Mouse (Mus musculus): ENCODE results near the gene Ptrh1.

Ptrh1 gene

DNA sequence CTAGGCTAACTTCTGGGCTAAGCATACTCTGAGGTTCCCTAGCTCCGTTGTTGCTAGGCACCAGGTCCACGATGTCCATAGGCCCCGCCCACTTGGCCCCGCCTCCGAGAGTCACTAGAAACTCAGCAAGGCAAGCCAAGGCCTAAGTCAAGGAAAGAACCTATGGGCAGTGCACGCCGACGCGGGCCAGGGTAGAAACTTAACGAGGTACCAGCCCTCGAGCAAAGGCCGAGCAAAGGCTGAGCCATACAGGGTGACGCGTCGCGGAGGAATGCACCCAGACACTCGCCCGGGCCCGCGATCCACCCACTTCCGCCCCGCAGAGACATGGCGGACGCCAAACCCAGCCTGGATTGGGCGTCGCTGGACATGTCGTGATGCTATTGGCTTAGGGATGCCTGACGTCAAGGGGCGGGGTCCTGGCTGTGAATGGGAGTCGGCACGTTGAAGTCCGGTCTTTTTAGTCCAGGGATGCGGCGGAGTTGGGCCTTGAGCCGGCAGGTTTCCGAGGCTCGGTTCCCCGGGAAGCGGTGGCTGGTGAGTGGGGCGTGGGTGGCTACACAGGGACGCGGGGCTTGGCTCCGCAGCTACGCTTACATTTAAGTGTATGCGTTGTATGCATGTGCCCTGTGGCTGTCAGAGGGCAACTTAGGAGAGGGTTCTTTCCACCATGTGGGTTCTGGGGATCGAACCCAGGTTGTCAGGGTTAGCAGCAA, at the start of gene Ptrh1, which contains the start of gene Ttc16:
Ptrh1 (plus strand) TSS at position 428 of the 716 bp plus-strand sequence.
Ttc16 (minus strand) TSS at position 275 of the 716 bp plus-strand sequence.
- peak; percentile 94 to 96 for DNase-seq (ENCODE audit: low spot score in 2 of 2)

DNA sequence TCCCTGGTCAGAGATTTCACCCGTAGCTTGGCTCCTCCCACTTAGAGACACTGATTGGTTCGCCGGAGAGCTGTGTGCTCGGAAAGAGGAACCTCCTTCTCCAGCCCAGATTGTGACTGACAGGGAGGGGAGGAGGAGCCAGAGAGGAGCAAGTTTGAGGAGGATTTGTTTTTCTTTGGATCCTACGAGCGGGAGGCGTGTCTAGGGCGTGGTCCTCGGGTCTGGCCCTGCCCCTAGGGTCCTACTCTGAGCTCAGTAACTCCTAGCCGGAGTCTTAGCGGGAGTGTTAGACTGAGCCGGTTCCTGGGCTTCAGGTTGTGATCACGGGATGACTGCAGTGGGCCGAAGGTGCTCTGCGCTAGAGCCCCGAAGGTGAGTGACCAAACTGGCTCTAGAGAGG, 48.2 kb upstream of the Ptrh1 start:
- DNase-seq (ENCODE audit: low spot score in 2 of 2) = peak; percentile 48 to 76

- DNase-seq (ENCODE audit: low spot score in 2 of 2) = no peak
Measured at GRCm38 (mm10) chr2:32728463-32728862, 47.1 kb upstream of the Ptrh1 start.

DNA sequence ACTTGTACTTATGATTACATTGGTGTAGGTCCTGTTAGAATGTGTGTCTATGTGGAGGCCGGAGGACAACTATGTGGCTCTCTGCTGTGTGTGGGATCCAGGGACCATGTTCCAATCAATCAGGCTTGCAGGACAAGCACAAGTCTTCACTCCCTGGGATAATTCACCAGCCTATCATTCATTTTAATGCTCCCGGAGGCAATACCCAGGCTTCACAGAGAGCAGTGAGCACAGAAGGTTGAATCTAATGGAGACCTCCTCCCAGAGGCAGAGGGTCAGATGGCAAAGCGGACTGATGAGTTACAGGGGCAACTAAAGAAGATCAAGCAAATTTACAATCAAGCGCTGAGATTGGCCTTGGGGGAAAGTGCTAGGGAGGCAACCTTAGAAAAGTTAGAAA, 46.0 kb upstream of the Ptrh1 start:
- DNase-seq (ENCODE audit: low spot score in 2 of 2) = no peak

GRCm38 (mm10) chr2:32730854-32731253, 44.7 kb upstream of the Ptrh1 start:
- DNase-seq (ENCODE audit: low spot score in 2 of 2) = no peak

- DNase-seq (ENCODE audit: low spot score in 2 of 2) = no peak
Measured at GRCm38 (mm10) chr2:32731911-32732310, 43.7 kb upstream of the Ptrh1 start.

- no peak for DNase-seq (ENCODE audit: low spot score in 2 of 2)
Measured at GRCm38 (mm10) chr2:32732695-32733094, 42.9 kb upstream of the Ptrh1 start.

- DNase-seq (ENCODE audit: low spot score in 2 of 2) = no peak
Measured at GRCm38 (mm10) chr2:32734480-32734879, 41.1 kb upstream of the Ptrh1 start.

- DNase-seq (ENCODE audit: low spot score in 2 of 2) = no peak
Measured at GRCm38 (mm10) chr2:32734933-32735332, 40.7 kb upstream of the Ptrh1 start.

DNA sequence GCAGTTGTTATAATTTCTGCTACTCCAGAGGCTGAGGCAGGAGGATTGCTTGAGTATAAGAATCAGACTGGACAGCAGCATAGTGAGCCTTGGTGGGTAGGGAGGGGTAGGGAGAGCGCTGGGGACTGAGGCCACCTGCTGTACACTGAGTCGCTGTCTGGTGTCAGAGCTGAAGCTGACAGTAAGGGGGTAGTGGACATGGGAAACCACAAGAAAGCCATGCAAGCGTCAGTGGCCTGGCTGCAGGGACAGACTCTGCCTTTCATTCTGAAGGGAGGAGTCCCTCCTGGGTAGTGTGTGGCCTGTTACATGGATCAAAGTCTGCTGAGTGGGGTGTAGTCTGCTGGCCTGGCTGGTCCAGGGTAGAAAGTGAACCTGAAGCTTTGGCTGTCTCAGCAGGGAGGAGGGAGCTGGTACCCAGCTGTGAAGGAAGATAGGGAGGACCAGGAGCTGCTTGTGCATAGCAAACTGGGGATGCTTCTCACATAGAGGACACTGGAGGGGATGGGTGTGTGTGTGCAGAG, 39.2 kb upstream of the Ptrh1 start:
- no peak for DNase-seq (ENCODE audit: low spot score in 2 of 2)

DNA sequence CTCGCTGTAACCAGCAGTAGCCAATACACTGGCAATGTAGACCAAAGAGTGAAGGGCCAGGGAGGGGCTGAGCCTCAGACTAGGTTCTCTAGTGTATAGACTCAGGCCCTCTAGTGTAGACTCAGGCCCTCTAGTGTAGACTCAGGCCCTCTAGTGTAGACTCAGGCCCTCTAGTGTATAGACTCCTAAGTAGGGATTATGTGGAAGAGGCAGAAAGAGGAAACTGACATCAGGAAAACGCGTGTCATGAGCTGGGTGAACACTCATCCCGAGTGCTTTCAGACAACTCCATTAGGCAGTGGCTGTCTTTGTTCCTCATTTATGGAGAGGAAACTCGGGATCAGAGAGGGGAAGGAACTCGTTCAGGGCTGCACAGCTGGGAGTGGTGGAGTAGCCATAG, 38.6 kb upstream of the Ptrh1 start:
- no peak for DNase-seq (ENCODE audit: low spot score in 2 of 2)

- no peak for DNase-seq (ENCODE audit: low spot score in 2 of 2)
Measured at GRCm38 (mm10) chr2:32739311-32739710, 36.3 kb upstream of the Ptrh1 start.

GRCm38 (mm10) chr2:32740916-32741272, 34.7 kb upstream of the Ptrh1 start, which contains the start of gene 6330409D20Rik:
6330409D20Rik (minus strand) TSS chr2:32741016.
- no peak for DNase-seq (ENCODE audit: low spot score in 2 of 2)

DNA sequence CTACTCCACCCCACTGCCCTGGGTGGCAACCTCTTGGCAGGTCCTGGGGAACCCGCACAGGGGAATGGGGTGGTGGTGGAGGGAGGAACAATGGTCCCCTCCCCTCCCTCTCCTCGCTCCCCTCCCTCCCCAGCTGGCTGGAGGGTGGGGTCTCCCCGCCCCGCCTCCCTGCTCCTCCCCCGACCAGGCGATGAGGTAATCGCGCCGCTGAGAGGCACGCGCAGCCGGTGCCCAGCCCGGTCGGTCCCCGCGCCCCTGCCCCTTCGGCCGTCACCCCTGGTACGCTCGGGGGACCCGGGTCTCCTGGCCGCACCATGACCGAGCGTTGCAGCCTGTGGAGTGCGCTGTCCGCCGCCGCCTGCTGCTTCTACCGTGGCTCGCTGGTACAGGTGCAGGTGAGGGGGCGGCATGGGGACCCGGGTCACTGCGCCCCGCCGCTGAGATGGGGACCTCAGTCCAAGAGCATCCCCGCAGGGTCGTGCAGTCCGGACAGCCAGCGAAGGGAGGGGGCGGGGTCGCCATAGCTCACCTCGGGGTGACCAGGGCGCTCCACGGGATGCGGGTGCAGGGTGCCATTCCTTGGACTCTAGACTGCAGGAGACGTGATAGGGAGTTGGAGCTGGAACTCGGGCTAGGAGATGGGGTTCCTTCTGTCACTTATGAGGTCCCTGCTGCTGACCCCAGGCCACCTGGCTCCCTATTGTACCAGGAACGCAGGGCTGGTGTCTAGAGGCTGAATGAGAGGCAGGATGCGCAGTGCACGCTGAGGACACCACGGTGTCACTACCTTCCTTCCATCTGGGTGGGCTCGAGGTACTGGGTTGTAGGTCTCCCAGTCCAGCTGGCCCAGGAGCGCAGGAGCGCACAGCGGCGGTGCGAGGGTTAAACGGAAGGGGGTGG, 34.1 kb upstream of the Ptrh1 start:
- peak; percentile 55 to 66 for DNase-seq (ENCODE audit: low spot score in 2 of 2)

GRCm38 (mm10) chr2:32742173-32742531, 33.4 kb upstream of the Ptrh1 start:
- DNase-seq (ENCODE audit: low spot score in 2 of 2) = peak; percentile 63 to 75

- DNase-seq (ENCODE audit: low spot score in 2 of 2) = no peak
Measured at GRCm38 (mm10) chr2:32744272-32744982, 31.2 kb upstream of the Ptrh1 start.

DNA sequence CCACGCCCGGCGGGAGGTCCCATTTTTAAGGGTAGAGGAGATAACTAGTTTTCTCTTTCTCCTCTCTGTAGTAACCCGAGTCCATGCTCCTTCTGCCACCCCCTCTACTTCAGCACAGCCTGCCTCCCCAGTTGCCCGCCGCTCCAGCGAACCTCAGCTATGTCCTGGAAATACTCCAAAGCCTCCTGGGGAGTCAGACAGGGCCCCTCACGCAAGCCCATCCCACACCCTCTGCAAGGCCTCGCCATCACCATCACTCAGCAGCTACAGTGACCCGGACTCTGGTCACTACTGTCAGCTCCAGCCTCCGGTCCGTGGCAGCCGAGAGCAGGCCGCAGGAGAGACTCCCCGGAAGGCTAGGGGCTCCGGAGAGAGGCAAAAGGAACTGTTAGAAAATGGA, 26.5 kb upstream of the Ptrh1 start:
- DNase-seq (ENCODE audit: low spot score in 2 of 2) = no peak

DNA sequence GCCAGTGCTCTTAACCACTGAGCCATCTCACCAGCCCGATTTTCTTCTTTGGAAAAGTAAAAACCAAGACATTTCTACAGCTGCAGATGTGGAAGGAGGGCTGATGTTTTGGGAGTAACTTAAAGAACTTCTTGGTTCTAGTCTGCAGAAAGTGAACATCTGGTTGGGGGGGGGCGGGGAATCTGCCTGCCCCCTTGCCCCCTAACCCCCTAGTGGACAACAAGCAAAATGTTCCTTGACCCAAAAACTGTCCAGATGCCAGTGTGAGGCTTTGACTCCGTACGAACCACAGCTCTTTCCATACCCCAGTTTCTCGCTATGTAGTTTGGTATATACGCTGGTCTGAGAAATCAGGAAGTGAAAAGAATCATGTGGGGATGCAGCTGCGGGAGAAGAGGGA, 25.4 kb upstream of the Ptrh1 start:
- no peak for DNase-seq (ENCODE audit: low spot score in 2 of 2)

GRCm38 (mm10) chr2:32750887-32751664, 24.5 kb upstream of the Ptrh1 start:
- DNase-seq (ENCODE audit: low spot score in 2 of 2) = peak in 1 of 2 experiments; percentile 44

- no peak for DNase-seq (ENCODE audit: low spot score in 2 of 2)
Measured at GRCm38 (mm10) chr2:32751665-32752033, 23.9 kb upstream of the Ptrh1 start.

- DNase-seq (ENCODE audit: low spot score in 2 of 2) = no peak
Measured at GRCm38 (mm10) chr2:32752181-32752580, 23.4 kb upstream of the Ptrh1 start.
